Mouse (Mus musculus) CH12.LX (cell line): ENCODE data around the gene Tpst2. TPM values are rescaled to one million over a fixed set of nuclear protein-coding genes. Genes with fewer than 3 reads are reported as not detected.
A peak's percentile ranks its signal among the peaks of the same experiment; 100 is the strongest.

Experiments
- DNase-seq: peaks from one replicate; pipeline ENCODE4 v3.0.0-alpha.2; 2013; ENCODE audit errors: extremely low read depth
- H3K27ac ChIP-seq: 2 replicates; pipeline ENCODE4 v1.5.1; 2012; ENCODE audit warnings: low read depth, mild to moderate bottlenecking, control low read depth, moderate library complexity; ENCODE audit not compliant: insufficient read depth
- H3K27me3 ChIP-seq: replicated peaks from 2 replicates; pipeline ENCODE3; 2012; ENCODE audit warnings: inconsistent platforms
- H3K36me3 ChIP-seq, 2 experiments: replicated peaks in 1 of 2; 2 replicates each; pipeline versions ENCODE3 to v1.6.1; 2012; ENCODE audit warnings: inconsistent platforms in 1 of 2, low read length in 1 of 2, mild to moderate bottlenecking in 1 of 2, mixed read lengths in 1 of 2, moderate library complexity in 1 of 2; ENCODE audit not compliant: control insufficient read depth in 1 of 2, insufficient read depth in 1 of 2
- H3K4me1 ChIP-seq, 2 experiments: 2 replicates each; pipeline ENCODE4 v1.6.1; 2012; ENCODE audit warnings: inconsistent platforms in 1 of 2, moderate library complexity in 1 of 2; ENCODE audit not compliant: insufficient read depth in 2 of 2, control insufficient read depth in 1 of 2
- H3K4me2 ChIP-seq: 2 replicates; pipeline ENCODE4 v1.6.1; 2012; ENCODE audit warnings: low read depth, mild to moderate bottlenecking, control low read depth; ENCODE audit not compliant: poor library complexity, insufficient read depth, severe bottlenecking
- H3K4me3 ChIP-seq, 3 experiments: fragments of 150-350 bp in 1 of 3; sonication (generic) in 1 of 3; replicated peaks in 1 of 3; 2 replicates each; pipeline versions ENCODE3 to v1.5.1; 2011 to 2012; ENCODE audit warnings: low read depth in 2 of 3, low read length in 2 of 3, mild to moderate bottlenecking in 2 of 3, moderate library complexity in 2 of 3, control low read depth in 1 of 3, improper control_type of control experiment in 1 of 3, inconsistent platforms in 1 of 3, mixed read lengths in 1 of 3; ENCODE audit not compliant: poor library complexity in 1 of 3
- H3K79me2 ChIP-seq: replicated peaks from 2 replicates; pipeline ENCODE4 v1.6.1; 2012; ENCODE audit warnings: mild to moderate bottlenecking, moderate library complexity; ENCODE audit not compliant: control insufficient read depth, poor library complexity, insufficient read depth, severe bottlenecking; ENCODE audit errors: extremely low read depth
- H3K9ac ChIP-seq: 2 replicates; pipeline ENCODE4 v1.6.1; 2012; ENCODE audit warnings: low read depth, mild to moderate bottlenecking, control low read depth, moderate library complexity; ENCODE audit not compliant: insufficient read depth
- H3K9me3 ChIP-seq: replicated peaks from 2 replicates; pipeline ENCODE3; 2012; ENCODE audit warnings: low read length, inconsistent platforms, mixed read lengths
- BHLHE40 ChIP-seq: IDR thresholded peaks from 2 replicates; pipeline ENCODE4 v1.6.1; 2011; ENCODE audit warnings: mild to moderate bottlenecking, low read depth, low read length, improper control_type of control experiment
- CHD1 ChIP-seq: IDR thresholded peaks from 2 replicates; pipeline ENCODE4 v1.6.1; 2012; ENCODE audit warnings: low read depth, low read length, improper control_type of control experiment, inconsistent platforms
- CHD2 ChIP-seq: IDR thresholded peaks from 2 replicates; pipeline ENCODE4 v1.6.1; 2011; ENCODE audit warnings: low read length, improper control_type of control experiment
- CTCF ChIP-seq, 2 experiments: IDR thresholded peaks in 1 of 2; conservative IDR thresholded peaks in 1 of 2; 2 replicates each; pipeline ENCODE4 v1.5.1; 2011 to 2012; ENCODE audit warnings: low read depth in 2 of 2, low read length in 2 of 2, improper control_type of control experiment in 1 of 2, inconsistent platforms in 1 of 2, mild to moderate bottlenecking in 1 of 2, moderate library complexity in 1 of 2
- EP300 ChIP-seq: IDR thresholded peaks from 2 replicates; pipeline ENCODE4 v1.6.1; 2011; ENCODE audit warnings: low read length, improper control_type of control experiment
- ETS1 ChIP-seq: conservative IDR thresholded peaks from 2 replicates; pipeline ENCODE4 v1.6.1; 2012; ENCODE audit warnings: low read depth, mild to moderate bottlenecking, inconsistent platforms, low read length, improper control_type of control experiment, moderate library complexity
- IRF4 ChIP-seq: IDR thresholded peaks from 2 replicates; pipeline ENCODE4 v1.6.1; 2014; ENCODE audit warnings: low read depth, mild to moderate bottlenecking, inconsistent platforms, low read length, improper control_type of control experiment
- JUN ChIP-seq: IDR thresholded peaks from 2 replicates; pipeline ENCODE4 v1.6.1; 2011; ENCODE audit warnings: low read depth, mild to moderate bottlenecking, low read length, improper control_type of control experiment, moderate library complexity; ENCODE audit not compliant: insufficient read depth
- JUND ChIP-seq: conservative IDR thresholded peaks from 2 replicates; pipeline ENCODE4 v1.6.1; 2011; ENCODE audit warnings: low read depth, low read length, improper control_type of control experiment
- KAT2A ChIP-seq: IDR thresholded peaks from 2 replicates; pipeline ENCODE4 v1.6.1; 2012; ENCODE audit warnings: low read length, improper control_type of control experiment, inconsistent platforms; ENCODE audit not compliant: insufficient replicate concordance
- MAFK ChIP-seq: IDR thresholded peaks from 2 replicates; pipeline ENCODE4 v1.6.1; 2011; ENCODE audit warnings: low read length, improper control_type of control experiment; ENCODE audit not compliant: insufficient replicate concordance
- MAX ChIP-seq: IDR thresholded peaks from 2 replicates; pipeline ENCODE4 v1.6.1; 2011; ENCODE audit warnings: low read length, improper control_type of control experiment
- MAZ ChIP-seq: IDR thresholded peaks from 2 replicates; pipeline ENCODE4 v1.6.1; 2012; ENCODE audit warnings: low read depth, mild to moderate bottlenecking, inconsistent platforms, low read length, improper control_type of control experiment, moderate library complexity
- MEF2A ChIP-seq: IDR thresholded peaks from 2 replicates; pipeline ENCODE4 v1.6.1; 2014; ENCODE audit warnings: low read depth, mild to moderate bottlenecking, inconsistent platforms, low read length, improper control_type of control experiment, borderline replicate concordance
- MXI1 ChIP-seq: IDR thresholded peaks from 2 replicates; pipeline ENCODE4 v1.6.1; 2011; ENCODE audit warnings: mild to moderate bottlenecking, low read depth, low read length, improper control_type of control experiment
- MYC ChIP-seq: IDR thresholded peaks from 2 replicates; pipeline ENCODE4 v1.6.1; 2011; ENCODE audit warnings: low read depth, mild to moderate bottlenecking, improper control_type of control experiment, low read length
- NELFE ChIP-seq: IDR thresholded peaks from 2 replicates; pipeline ENCODE4 v1.6.1; 2011; ENCODE audit warnings: low read depth, low read length, improper control_type of control experiment
- NRF1 ChIP-seq: IDR thresholded peaks from 2 replicates; pipeline ENCODE4 v1.6.1; 2014; ENCODE audit warnings: low read depth, mild to moderate bottlenecking, inconsistent platforms, low read length, improper control_type of control experiment, moderate library complexity
- POLR2AphosphoS2 ChIP-seq: IDR thresholded peaks from 2 replicates; pipeline ENCODE4 v1.6.1; 2011; ENCODE audit warnings: low read depth, low read length, improper control_type of control experiment
- RAD21 ChIP-seq: IDR thresholded peaks from 2 replicates; pipeline ENCODE4 v1.6.1; 2011; ENCODE audit warnings: low read depth, mild to moderate bottlenecking, low read length, improper control_type of control experiment, moderate library complexity
- RCOR1 ChIP-seq: conservative IDR thresholded peaks from 2 replicates; pipeline ENCODE4 v1.6.1; 2012; ENCODE audit warnings: low read depth, mild to moderate bottlenecking, inconsistent platforms, low read length, improper control_type of control experiment
- SIN3A ChIP-seq: IDR thresholded peaks from 2 replicates; pipeline ENCODE4 v1.6.1; 2012; ENCODE audit warnings: low read length, improper control_type of control experiment, inconsistent platforms
- TBP ChIP-seq: conservative IDR thresholded peaks from 2 replicates; pipeline ENCODE4 v1.6.1; 2011; ENCODE audit warnings: low read depth, low read length, improper control_type of control experiment
- TCF12 ChIP-seq: IDR thresholded peaks from 2 replicates; pipeline ENCODE4 v1.6.1; 2014; ENCODE audit warnings: low read depth, mild to moderate bottlenecking, inconsistent platforms, low read length, improper control_type of control experiment
- ZC3H11A ChIP-seq: IDR thresholded peaks from 2 replicates; pipeline ENCODE4 v1.6.1; 2012; ENCODE audit warnings: low read depth, mild to moderate bottlenecking, inconsistent platforms, low read length, improper control_type of control experiment
- ZNF384 ChIP-seq: IDR thresholded peaks from 2 replicates; pipeline ENCODE4 v1.6.1; 2012; ENCODE audit warnings: low read depth, low read length, improper control_type of control experiment, inconsistent platforms
- dilution Hi-C: fragments of 300-500 bp; cut with MboI; formaldehyde crosslinking; loops from 2 replicates; pipeline ENCODE4 v1.14.3; 2020; ENCODE audit warnings: low sequenced_read_pairs; ENCODE audit not compliant: extremely low pct_unique_long_range_greater_than_20kb, extremely low pct_ligation_motif_present
- in situ Hi-C: fragments of 300-500 bp; cut with MboI; formaldehyde crosslinking; loops from 3 replicates; pipeline ENCODE4 v1.14.3; 2019; ENCODE audit warnings: low sequenced_read_pairs, low pct_ligation_motif_present, low pct_unique_long_range_greater_than_20kb, mixed read lengths
- polyA plus RNA-seq: library from polyadenylated mRNA; unstranded; fragments of >175 nt; gene quantifications from 2 replicates; pipeline ENCODE4 v1.2.1, GENCODE M21; 2012; ENCODE audit warnings: low read depth; ENCODE audit not compliant: insufficient read length
- total RNA-seq, 2 experiments: library from RNA; depleted of rRNA; stranded (reverse); fragments of 300-350 nt in 1 of 2; fragments of >200 nt in 1 of 2; gene quantifications; 2 replicates each; pipeline ENCODE4 v1.2.3; 2012 to 2014

Tpst2 gene
- total and polyA plus RNA-seq, 3 experiments = 12.6 to 20.7 (median 15.6) TPM

GRCm38 (mm10) chr5:112265110-112265509, 11.4 kb upstream of the Tpst2 start:
- Histone ChIP-seq H3K4me3 (no peak overlapping the region), H3K27ac (no peak overlapping the region), H3K4me2 (peak overlapping the region; percentile 41), H3K4me1 (peaks cover 24 to 51% of the 10 kb centered on the region in 2 experiments), H3K36me3 (no peaks in the 10 kb centered on the region), H3K9ac (no peak overlapping the region), H3K9me3 (peaks cover 4% of the 10 kb centered on the region), H3K79me2 (no peaks in the 10 kb centered on the region), H3K27me3 (peaks cover 48% of the 10 kb centered on the region)
- DNase-seq = peak; percentile 44
- in situ Hi-C loops = no loop called here
- TF ChIP-seq TBP = no peak
- TF ChIP-seq CHD1 = no peak
- peak; percentile 70; the same call in 1 of the 2 replicates for TF ChIP-seq JUN
- TF ChIP-seq JUND = peak; percentile 80
- no peak for TF ChIP-seq ZC3H11A
- TF ChIP-seq EP300 = peak; percentile 69; the same call in 1 of the 2 replicates
- no peak for TF ChIP-seq NRF1
- dilution Hi-C loops = no loop called here

DNA sequence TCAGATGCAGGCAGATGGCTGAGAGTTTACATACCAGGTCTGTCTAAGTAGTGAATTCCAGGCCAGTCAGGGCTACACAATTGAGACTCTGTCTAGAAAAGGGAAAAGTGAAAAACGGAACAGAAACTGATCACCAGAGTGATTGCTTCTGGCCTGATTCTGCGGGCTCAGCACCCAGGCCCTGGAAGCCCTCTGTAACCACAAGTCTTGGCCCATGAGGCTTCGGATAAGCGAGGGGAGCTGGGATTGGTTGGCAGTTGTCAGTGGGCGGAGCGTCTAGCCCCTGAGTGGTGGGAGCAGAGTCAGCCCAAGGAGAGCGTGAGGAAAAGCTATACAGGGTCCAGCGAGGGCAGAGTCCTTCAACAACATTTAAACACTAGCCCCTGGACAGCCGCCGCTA, 11.0 kb upstream of the Tpst2 start:
- no peak overlapping the region for H3K9ac ChIP-seq
- H3K4me2 ChIP-seq = peak overlapping the region; percentile 41
- in situ Hi-C loops (no loop called here), dilution Hi-C loops (no loop called here)
- no peak overlapping the region for H3K27ac ChIP-seq
- no peaks in the 10 kb centered on the region for H3K79me2 ChIP-seq
- TF ChIP-seq MAX = peak; percentile 82
- TF ChIP-seq ZNF384 = 0 out of 2 replicates have a peak, but pooled peaks have one; percentile 17
- TF ChIP-seq MAZ = 0 out of 2 replicates have a peak, but pooled peaks have one; percentile 50
- TF ChIP-seq ETS1 = peak; percentile 71; the same call in 1 of the 2 replicates
- TF ChIP-seq CTCF (conservative IDR thresholded peaks at IDR 0.05 in 1 of 2, IDR thresholded peaks at IDR 0.05 in 1 of 2; ENCODE audit: low read depth in 2 of 2, low read length in 2 of 2) = no peak
- TF ChIP-seq MEF2A = peak; percentile 63; the same call in 1 of the 2 replicates
- peak; percentile 95 for TF ChIP-seq IRF4
- TF ChIP-seq BHLHE40 = peak; percentile 89
- peak; percentile 93 for TF ChIP-seq RCOR1
- peak; percentile 31; the same call in 1 of the 2 replicates for TF ChIP-seq NELFE
- TF ChIP-seq KAT2A = no peak
- TF ChIP-seq CHD2 = peak; percentile 63
- TF ChIP-seq CHD1 = no peak
- peak; percentile 69 for TF ChIP-seq MYC
- peak; percentile 60; the same call in 1 of the 2 replicates for TF ChIP-seq MXI1
- no peak; the same call in 1 of the 2 replicates for TF ChIP-seq RAD21
- peak; percentile 83 for TF ChIP-seq SIN3A
- 0 out of 2 replicates have a peak, but pooled peaks have one; percentile 22 for TF ChIP-seq NRF1
- TF ChIP-seq TCF12 = peak; percentile 84
- TF ChIP-seq EP300 = peak; percentile 91
- no peak for TF ChIP-seq JUN
- TF ChIP-seq MAFK = peak; percentile 95
- no peak for TF ChIP-seq POLR2AphosphoS2
- no peak for TF ChIP-seq JUND
- TF ChIP-seq, all 38 proteins: peak for 17
- Histone ChIP-seq H3K4me1 (peaks cover 24 to 51% of the 10 kb centered on the region in 2 experiments), H3K9me3 (peaks cover 4% of the 10 kb centered on the region), H3K4me3 (no peak overlapping the region), H3K36me3 (no peaks in the 10 kb centered on the region), H3K27me3 (peaks cover 46% of the 10 kb centered on the region)
- DNase-seq = peak; percentile 89
